Mouse (Mus musculus) limb, embryonic 14.5 days (tissue): Measurements from ENCODE around the gene Luzp1. TPM values are rescaled to one million over a fixed set of nuclear protein-coding genes. Genes with fewer than 3 reads are reported as not detected.

Experiments
- ATAC-seq: fragments of 200-750 bp; cut with Nextera tagmentation; 2 replicates; pipeline ENCODE4 v1.8.0; 2017; ENCODE audit warnings: low read depth, moderate number of reproducible peaks, moderate TSS enrichment; ENCODE audit not compliant: low FRiP score
- DNase-seq: peaks from one replicate; pipeline ENCODE4 v3.0.0-alpha.2; 2015; ENCODE audit warnings: low spot score
- H3K27ac ChIP-seq: fragments of 300-500 bp; sonication (generic); replicated peaks from 2 replicates; pipeline ENCODE4 v1.5.1; 2014; ENCODE audit warnings: low read depth, mild to moderate bottlenecking, low read length, moderate library complexity, mixed read lengths
- H3K27me3 ChIP-seq: fragments of 300-500 bp; sonication (generic); 2 replicates; pipeline ENCODE4 v1.6.1; 2014; ENCODE audit warnings: low read length, mixed read lengths; ENCODE audit not compliant: control insufficient read depth, insufficient read depth
- H3K36me3 ChIP-seq: fragments of 300-500 bp; sonication (generic); 2 replicates; pipeline ENCODE4 v1.6.1; 2014; ENCODE audit warnings: mild to moderate bottlenecking, low read length, moderate library complexity, mixed read lengths; ENCODE audit not compliant: control insufficient read depth, insufficient read depth
- H3K4me1 ChIP-seq: fragments of 300-500 bp; sonication (generic); 2 replicates; pipeline ENCODE4 v1.6.1; 2014; ENCODE audit warnings: antibody characterized with exemption, low read length, mixed read lengths; ENCODE audit not compliant: control insufficient read depth, insufficient read depth
- H3K4me2 ChIP-seq: fragments of 300-500 bp; sonication (generic); replicated peaks from 2 replicates; pipeline ENCODE4 v1.6.1; 2014; ENCODE audit warnings: low read depth, mild to moderate bottlenecking, low read length, moderate library complexity; ENCODE audit not compliant: severe bottlenecking
- H3K4me3 ChIP-seq: fragments of 300-500 bp; sonication (generic); replicated peaks from 2 replicates; pipeline ENCODE4 v1.5.1; 2014; ENCODE audit warnings: low read length
- H3K9ac ChIP-seq: fragments of 300-500 bp; sonication (generic); 2 replicates; pipeline ENCODE4 v1.6.1; 2014; ENCODE audit warnings: mild to moderate bottlenecking, low read depth, low read length, moderate library complexity; ENCODE audit not compliant: severe bottlenecking
- H3K9me3 ChIP-seq: fragments of 300-500 bp; sonication (generic); 2 replicates; pipeline ENCODE4 v1.6.1; 2016; ENCODE audit warnings: low read length; ENCODE audit not compliant: control insufficient read depth
- POLR2A ChIP-seq: fragments of 200-500 bp; IDR thresholded peaks from 2 replicates; pipeline ENCODE4 v1.8.0; 2012; ENCODE audit warnings: inconsistent platforms, mild to moderate bottlenecking, moderate library complexity, borderline replicate concordance; ENCODE audit not compliant: insufficient read depth, insufficient read length; ENCODE audit errors: extremely low read depth
- WGBS: fragments of 180-500 bp; shearing (Covaris S2); extraction: QIAGEN DNeasy Blood & Tissue Kit; methylation state at CpG from one replicate; pipeline ENCODE4 v1.1.7; 2014; 5-methylcytosine and 5-hydroxymethylcytosine counted together
- polyA plus RNA-seq, 2 experiments: library from polyadenylated mRNA; depleted of rRNA in 1 of 2; stranded (reverse) in 1 of 2; unstranded in 1 of 2; fragments of >200 nt; fragmentation: Nextera tagmentation in 1 of 2; extraction: Ambion mirVana in 1 of 2; gene quantifications; 2 replicates each; pipeline versions ENCODE4 v1.2.1 to v1.2.3; 2012 to 2014

Luzp1 gene
- polyA plus RNA-seq, 2 experiments, result 21.8 to 112 TPM

GRCm38 (mm10) chr4:136518576-136518975 lies 49.0 kb downstream of the Luzp1 start:
- Histone ChIP-seq H3K4me1 (0 out of 2 replicates have a peak, but pooled peaks cover 5% of the 10 kb centered on the region), H3K27me3 (no peaks in the 10 kb centered on the region), H3K36me3 (peaks cover 13% of the 10 kb centered on the region), H3K27ac (no peak overlapping the region), H3K4me3 (no peak overlapping the region), H3K4me2 (no peak overlapping the region), H3K9ac (no peak overlapping the region), H3K9me3 (no peaks in the 10 kb centered on the region)
- DNase-seq, result no peak
- TF ChIP-seq POLR2A, result no peak
- ATAC-seq, result no peak
- 90% methylated on average over 2 of the region's 2 CpGs for WGBS

- Histone ChIP-seq H3K27ac (no peak overlapping the region), H3K4me2 (no peak overlapping the region), H3K36me3 (peaks cover 18% of the 10 kb centered on the region), H3K9me3 (no peaks in the 10 kb centered on the region), H3K27me3 (no peaks in the 10 kb centered on the region), H3K9ac (no peak overlapping the region), H3K4me3 (no peak overlapping the region), H3K4me1 (0 out of 2 replicates have a peak, but pooled peaks cover 2% of the 10 kb centered on the region)
- DNase-seq (no peak), ATAC-seq (no peak)
- no peak for TF ChIP-seq POLR2A
These were observed 50.3 kb downstream of the Luzp1 start for GRCm38 (mm10) chr4:136519866-136520265.

GRCm38 (mm10) chr4:136521898-136522297 lies 52.3 kb downstream of the Luzp1 start:
- Histone ChIP-seq H3K27ac (no peak overlapping the region), H3K27me3 (no peaks in the 10 kb centered on the region), H3K4me2 (no peak overlapping the region), H3K4me3 (no peak overlapping the region), H3K9ac (no peak overlapping the region), H3K36me3 (peaks cover 18% of the 10 kb centered on the region), H3K4me1 (0 out of 2 replicates have a peak, but pooled peaks cover 2% of the 10 kb centered on the region), H3K9me3 (no peaks in the 10 kb centered on the region)
- ATAC-seq (no peak), DNase-seq (no peak)
- no peak for TF ChIP-seq POLR2A
- WGBS, result 77% methylated on average over 5 of the region's 5 CpGs

GRCm38 (mm10) chr4:136524309-136524708 lies 54.7 kb downstream of the Luzp1 start:
- ATAC-seq, result no peak
- no peak for DNase-seq
- WGBS, result 81% methylated on average over 2 of the region's 2 CpGs

GRCm38 (mm10) chr4:136526412-136526811 lies 56.9 kb downstream of the Luzp1 start:
- ATAC-seq, result peak; percentile 37; the same call in 1 of the 2 replicates

More at GRCm38 (mm10) chr4:136524309-136524708, 54.7 kb downstream of the Luzp1 start:
- Histone ChIP-seq H3K27me3 (no peaks in the 10 kb centered on the region), H3K9ac (no peak overlapping the region), H3K4me3 (no peak overlapping the region), H3K4me1 (0 out of 2 replicates have a peak, but pooled peaks cover 2% of the 10 kb centered on the region), H3K4me2 (no peak overlapping the region), H3K36me3 (peaks cover 21% of the 10 kb centered on the region), H3K27ac (no peak overlapping the region), H3K9me3 (no peaks in the 10 kb centered on the region)
- no peak for TF ChIP-seq POLR2A

GRCm38 (mm10) chr4:136545151-136545550 lies 75.6 kb downstream of the Luzp1 start:
- no peak overlapping the region for H3K9ac ChIP-seq
- no peak overlapping the region for H3K27ac ChIP-seq
- H3K9me3 ChIP-seq, result no peaks in the 10 kb centered on the region
- TF ChIP-seq POLR2A, result no peak
- WGBS, result 96% methylated on average over 3 of the region's 3 CpGs
- no peak for ATAC-seq
- no peak overlapping the region for H3K4me3 ChIP-seq
- DNase-seq, result no peak
- H3K4me2 ChIP-seq, result no peak overlapping the region
- H3K4me1 ChIP-seq, result peaks cover 10% of the 10 kb centered on the region; the same call in 1 of the 2 replicates
- peaks cover 90% of the 10 kb centered on the region for H3K36me3 ChIP-seq
- H3K27me3 ChIP-seq, result no peaks in the 10 kb centered on the region

More at GRCm38 (mm10) chr4:136526412-136526811, 56.9 kb downstream of the Luzp1 start:
- Histone ChIP-seq H3K27me3 (no peaks in the 10 kb centered on the region), H3K9ac (no peak overlapping the region), H3K4me2 (no peak overlapping the region), H3K9me3 (no peaks in the 10 kb centered on the region), H3K4me1 (0 out of 2 replicates have a peak, but pooled peaks cover 1% of the 10 kb centered on the region), H3K4me3 (no peak overlapping the region), H3K27ac (no peak overlapping the region), H3K36me3 (peaks cover 23% of the 10 kb centered on the region)
- DNase-seq, result peak; percentile 80
- 19% methylated on average over 4 of the region's 4 CpGs for WGBS
- TF ChIP-seq POLR2A, result no peak
